Mouse (Mus musculus) kidney, embryonic 14.5 days (tissue): ENCODE measurements around the gene Bmf. TPM values are rescaled to one million over a fixed set of nuclear protein-coding genes. Genes with fewer than 3 reads are reported as not detected.

ENCODE experiments used
- ATAC-seq: fragments of 200-750 bp; cut with Nextera tagmentation; 2 replicates; pipeline ENCODE4 v1.8.0; 2017; ENCODE audit warnings: moderate number of reproducible peaks, mild to moderate bottlenecking, moderate TSS enrichment, moderate library complexity; ENCODE audit not compliant: low FRiP score, low TSS enrichment
- H3K27ac ChIP-seq: fragments of 300-500 bp; sonication (generic); 2 replicates; pipeline ENCODE4 v1.5.1; 2014; ENCODE audit warnings: low read depth, mild to moderate bottlenecking, low read length, moderate library complexity, mixed read lengths
- H3K27me3 ChIP-seq: fragments of 300-500 bp; sonication (generic); 2 replicates; pipeline ENCODE4 v1.6.1; 2014; ENCODE audit warnings: mild to moderate bottlenecking, low read length; ENCODE audit not compliant: control insufficient read depth, insufficient read depth
- H3K36me3 ChIP-seq: fragments of 300-500 bp; sonication (generic); 2 replicates; pipeline ENCODE4 v1.6.1; 2014; ENCODE audit warnings: low read length, mixed read lengths; ENCODE audit not compliant: control insufficient read depth, insufficient read depth
- H3K4me1 ChIP-seq: fragments of 300-500 bp; sonication (generic); 2 replicates; pipeline ENCODE4 v1.6.1; 2014; ENCODE audit warnings: low read length, mixed read lengths; ENCODE audit not compliant: control insufficient read depth, insufficient read depth
- H3K4me2 ChIP-seq: fragments of 300-500 bp; sonication (generic); replicated peaks from 2 replicates; pipeline ENCODE4 v1.6.1; 2014; ENCODE audit warnings: low read depth, mild to moderate bottlenecking, low read length
- H3K4me3 ChIP-seq: fragments of 300-500 bp; sonication (generic); 2 replicates; pipeline ENCODE4 v1.5.1; 2014; ENCODE audit warnings: mild to moderate bottlenecking, low read length
- H3K9ac ChIP-seq: fragments of 300-500 bp; sonication (generic); 2 replicates; pipeline ENCODE4 v1.6.1; 2014; ENCODE audit warnings: low read depth, mild to moderate bottlenecking, low read length, moderate library complexity
- H3K9me3 ChIP-seq: fragments of 300-500 bp; sonication (generic); 2 replicates; pipeline ENCODE4 v1.6.1; 2016; ENCODE audit warnings: low read length; ENCODE audit not compliant: control insufficient read depth
- WGBS: fragments of 180-500 bp; shearing (Covaris S2); extraction: QIAGEN DNeasy Blood & Tissue Kit; methylation state at CpG from one replicate; pipeline ENCODE4 v1.1.7; 2014; 5-methylcytosine and 5-hydroxymethylcytosine counted together
- polyA plus RNA-seq: library from polyadenylated mRNA; unstranded; fragments of >200 nt; fragmentation: Nextera tagmentation; extraction: Ambion mirVana; gene quantifications from 2 replicates; pipeline ENCODE4 v1.2.1, GENCODE M21; 2014

Gene Bmf
- polyA plus RNA-seq, 1 experiment from 2014 or later = 6.0 TPM

GRCm38 (mm10) chr2:118529466-118530181 is 19.9 kb downstream of the Bmf start:
- Histone ChIP-seq H3K27ac (peak overlapping the region; percentile 86), H3K4me2 (0 out of 2 replicates have a peak overlapping the region, but pooled peaks have one; percentile 13), H3K4me1 (peaks cover 54% of the 10 kb centered on the region), H3K4me3 (no peak overlapping the region), H3K36me3 (peaks cover 7% of the 10 kb centered on the region; the same call in 1 of the 2 replicates), H3K9me3 (no peaks in the 10 kb centered on the region), H3K27me3 (no peaks in the 10 kb centered on the region), H3K9ac (0 out of 2 replicates have a peak overlapping the region, but pooled peaks have one; percentile 7)
- peak; percentile 74 for ATAC-seq
- 7% methylated on average over 7 of the region's 7 CpGs for WGBS

GRCm38 (mm10) chr2:118526545-118526944 is 22.9 kb downstream of the Bmf start:
- Histone ChIP-seq H3K27me3 (no peaks in the 10 kb centered on the region), H3K9ac (no peak overlapping the region), H3K9me3 (no peaks in the 10 kb centered on the region), H3K36me3 (peaks cover 2% of the 10 kb centered on the region; the same call in 1 of the 2 replicates), H3K4me2 (no peak overlapping the region), H3K4me3 (no peak overlapping the region), H3K27ac (no peak overlapping the region), H3K4me1 (peaks cover 51% of the 10 kb centered on the region)
- WGBS = 90% methylated on average over 5 of the region's 5 CpGs
- ATAC-seq = no peak

- Histone ChIP-seq H3K4me3 (no peak overlapping the region), H3K4me1 (peaks cover 44% of the 10 kb centered on the region), H3K27me3 (no peaks in the 10 kb centered on the region), H3K36me3 (no peaks in the 10 kb centered on the region), H3K9me3 (no peaks in the 10 kb centered on the region), H3K27ac (no peak overlapping the region), H3K9ac (no peak overlapping the region), H3K4me2 (no peak overlapping the region)
- WGBS = 84% methylated on average over 3 of the region's 3 CpGs
- no peak for ATAC-seq
Measured at GRCm38 (mm10) chr2:118524811-118525210, 24.7 kb downstream of the Bmf start.

- H3K27ac ChIP-seq = peak overlapping the region; percentile 60; the same call in 1 of the 2 replicates
- H3K27me3 ChIP-seq = no peaks in the 10 kb centered on the region
- 32% methylated on average over 5 of the region's 5 CpGs for WGBS
- no peak overlapping the region for H3K4me2 ChIP-seq
- no peaks in the 10 kb centered on the region for H3K9me3 ChIP-seq
- H3K4me3 ChIP-seq = no peak overlapping the region
- ATAC-seq = no peak; the same call in 1 of the 2 replicates
- H3K4me1 ChIP-seq = peaks cover 38% of the 10 kb centered on the region
- H3K36me3 ChIP-seq = no peaks in the 10 kb centered on the region
- H3K9ac ChIP-seq = no peak overlapping the region
Measured at GRCm38 (mm10) chr2:118523163-118523730, 26.2 kb downstream of the Bmf start.

- H3K9ac ChIP-seq = no peak overlapping the region
- 19% methylated on average over 2 of the region's 2 CpGs for WGBS
- H3K4me1 ChIP-seq = peaks cover 38% of the 10 kb centered on the region
- no peaks in the 10 kb centered on the region for H3K27me3 ChIP-seq
- ATAC-seq = no peak
- no peaks in the 10 kb centered on the region for H3K36me3 ChIP-seq
- H3K4me3 ChIP-seq = no peak overlapping the region
- H3K27ac ChIP-seq = no peak overlapping the region; the same call in 1 of the 2 replicates
- H3K4me2 ChIP-seq = no peak overlapping the region
- H3K9me3 ChIP-seq = no peaks in the 10 kb centered on the region
Measured at GRCm38 (mm10) chr2:118522265-118522664, 27.2 kb downstream of the Bmf start.

- WGBS = 41% methylated on average over 9 of the region's 9 CpGs
- peak overlapping the region; percentile 68; the same call in 1 of the 2 replicates for H3K27ac ChIP-seq
- peaks cover 38% of the 10 kb centered on the region for H3K4me1 ChIP-seq
- no peak overlapping the region for H3K4me2 ChIP-seq
- H3K4me3 ChIP-seq = no peak overlapping the region
- no peaks in the 10 kb centered on the region for H3K27me3 ChIP-seq
- H3K9ac ChIP-seq = no peak overlapping the region
- no peaks in the 10 kb centered on the region for H3K9me3 ChIP-seq
- ATAC-seq = peak; percentile 86
- no peaks in the 10 kb centered on the region for H3K36me3 ChIP-seq
Measured at GRCm38 (mm10) chr2:118520042-118520933, 29.2 kb downstream of the Bmf start.

GRCm38 (mm10) chr2:118512418-118513377 is 36.8 kb downstream of the Bmf start:
- H3K27ac ChIP-seq = no peak overlapping the region
- H3K27me3 ChIP-seq = no peaks in the 10 kb centered on the region
- H3K9ac ChIP-seq = peak overlapping the region; percentile 14; the same call in 1 of the 2 replicates
- peaks cover 27% of the 10 kb centered on the region for H3K4me1 ChIP-seq
- ATAC-seq = no peak
- no peak overlapping the region for H3K4me3 ChIP-seq
- H3K4me2 ChIP-seq = no peak overlapping the region
- WGBS = 64% methylated on average over 16 of the region's 16 CpGs
- H3K36me3 ChIP-seq = no peaks in the 10 kb centered on the region
- H3K9me3 ChIP-seq = no peaks in the 10 kb centered on the region
